Mouse (Mus musculus) T-helper 1 cell (primary cell): ENCODE data around the gene 6430548M08Rik.

Source experiments
- in situ Hi-C: fragments of 300-600 bp; cut with MboI, MseI; formaldehyde crosslinking; loops from one replicate; pipeline ENCODE4 v1.15.1; 2025; ENCODE audit warnings: high pct_unique_total_duplicates

Gene 6430548M08Rik

GRCm38 (mm10) chr8:120140769-120141168, 26.8 kb downstream of the 6430548M08Rik start:
- in situ Hi-C loops, result no loop called here

- in situ Hi-C loops, result no loop called here
These were observed 30.1 kb downstream of the 6430548M08Rik start for GRCm38 (mm10) chr8:120143911-120144651.

GRCm38 (mm10) chr8:120144652-120145301, 30.8 kb downstream of the 6430548M08Rik start:
- in situ Hi-C loops, result no loop called here

GRCm38 (mm10) chr8:120146051-120146450, 32.1 kb downstream of the 6430548M08Rik start:
- in situ Hi-C loops, result no loop called here

DNA sequence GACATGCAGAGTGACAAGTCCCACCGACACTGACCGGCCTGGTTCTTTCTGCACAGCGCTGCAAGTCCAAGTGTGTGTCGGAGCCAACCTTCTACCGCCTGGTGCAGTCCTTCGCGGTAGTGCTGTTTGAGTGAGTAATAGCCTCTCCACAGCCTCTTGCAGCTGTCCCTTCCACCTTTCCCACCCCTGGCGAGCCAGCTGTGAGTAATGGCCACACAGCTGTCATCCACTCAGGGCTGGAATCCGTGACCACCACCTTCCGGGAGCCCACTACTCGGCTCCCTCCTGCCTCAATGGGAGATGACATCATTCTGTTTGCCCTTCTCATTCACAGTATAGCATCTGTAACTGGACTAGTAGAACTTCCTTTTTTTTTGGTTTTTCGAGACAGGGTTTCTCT, 36.1 kb downstream of the 6430548M08Rik start:
- in situ Hi-C loops, result no loop called here

DNA sequence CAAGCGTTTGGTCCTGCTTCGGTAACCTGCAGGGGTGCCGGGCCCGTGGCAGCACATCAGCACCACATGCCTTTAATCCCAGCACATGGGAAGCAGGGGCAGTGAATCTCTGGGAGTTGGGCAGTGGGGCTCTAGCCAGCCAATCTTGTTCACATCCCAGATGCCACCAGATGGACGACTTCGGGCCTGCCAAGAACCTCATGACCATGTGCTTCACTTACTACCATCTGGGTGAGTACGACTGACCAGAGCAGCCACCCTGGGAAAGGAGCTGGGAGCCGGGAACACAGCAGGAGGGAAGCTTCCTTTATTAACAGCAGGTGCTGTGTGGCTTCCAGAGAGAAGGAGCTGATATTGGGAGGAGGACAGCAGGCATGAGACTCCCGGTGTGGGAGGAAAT, 37.2 kb downstream of the 6430548M08Rik start:
- in situ Hi-C loops, result no loop called here

GRCm38 (mm10) chr8:120152636-120153035, 38.7 kb downstream of the 6430548M08Rik start:
- in situ Hi-C loops, result no loop called here

DNA sequence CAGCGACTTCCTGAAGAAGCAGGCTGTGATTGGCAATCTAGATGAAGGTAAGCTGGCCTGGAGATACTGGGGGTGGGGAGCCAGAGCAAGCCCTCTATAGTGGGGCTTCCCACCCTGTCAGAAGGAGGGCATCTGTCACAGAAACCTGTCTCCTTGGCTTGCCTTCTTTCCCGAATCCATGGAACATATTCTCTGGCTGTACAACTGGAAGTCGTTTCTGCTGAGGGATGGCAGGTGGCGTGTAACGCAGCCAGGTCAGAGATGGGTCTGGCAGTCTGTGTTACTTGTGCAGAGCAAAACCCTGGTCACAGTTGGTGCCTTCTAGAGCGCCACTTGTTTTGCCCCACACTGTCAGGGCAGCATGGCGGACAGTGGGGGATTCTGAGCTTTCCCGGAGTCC, 46.4 kb downstream of the 6430548M08Rik start:
- in situ Hi-C loops, result no loop called here

DNA sequence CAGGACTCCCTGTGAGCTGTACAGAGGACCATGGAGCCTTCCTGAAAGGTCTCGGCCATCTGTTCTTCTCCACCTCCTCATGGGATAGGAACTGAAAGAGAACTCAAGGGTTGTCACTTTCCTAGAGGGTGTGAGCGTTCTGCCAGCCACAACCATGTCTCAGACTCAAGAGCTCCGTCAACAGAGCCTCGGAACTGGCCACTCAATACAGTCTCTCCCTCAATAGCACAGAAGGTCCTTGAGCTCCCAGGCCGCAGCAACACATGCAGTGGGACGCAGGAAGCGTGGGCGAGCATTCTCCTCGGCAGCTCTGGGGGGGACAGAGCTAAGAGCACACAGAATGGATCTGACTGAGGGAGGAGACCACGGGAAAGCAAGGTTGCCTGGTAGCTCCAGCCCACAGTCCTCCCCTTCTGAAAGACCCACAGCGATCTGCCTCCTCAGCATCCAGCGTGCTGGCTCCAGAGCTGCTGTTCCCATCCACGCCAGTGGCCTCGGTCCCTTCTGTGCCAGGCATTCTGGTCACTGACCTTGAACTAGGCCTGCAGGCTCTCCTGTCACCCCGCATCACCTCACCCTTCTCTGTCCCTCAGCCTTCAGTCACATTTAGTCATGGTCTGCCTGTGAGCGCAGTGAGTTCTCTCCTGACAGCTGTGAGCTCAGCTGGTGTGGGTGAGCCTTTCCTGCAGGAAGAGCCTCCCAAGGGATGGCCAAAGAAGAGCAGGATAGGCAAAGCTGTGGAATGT, 47.9 kb downstream of the 6430548M08Rik start:
- in situ Hi-C loops, result no loop called here

DNA sequence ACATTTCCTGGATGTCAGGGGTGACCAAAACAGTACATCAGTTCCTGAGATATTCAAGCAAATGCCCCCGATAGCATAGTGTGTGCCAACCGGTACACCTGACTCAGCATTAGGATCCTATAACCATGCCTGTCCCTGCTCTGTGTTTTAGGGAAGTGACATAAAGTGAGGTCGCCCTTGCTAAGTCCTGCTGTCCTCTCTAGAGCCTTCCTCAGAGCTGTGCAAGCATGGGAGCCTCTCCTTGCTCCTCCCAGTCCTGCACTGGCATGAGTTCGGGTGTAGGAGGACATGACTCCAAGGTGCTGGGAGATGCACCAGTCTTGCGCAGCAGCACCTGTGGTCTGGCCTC, 48.4 kb downstream of the 6430548M08Rik start:
- in situ Hi-C loops, result no loop called here

GRCm38 (mm10) chr8:120163376-120163775, 49.4 kb downstream of the 6430548M08Rik start:
- in situ Hi-C loops, result no loop called here

DNA sequence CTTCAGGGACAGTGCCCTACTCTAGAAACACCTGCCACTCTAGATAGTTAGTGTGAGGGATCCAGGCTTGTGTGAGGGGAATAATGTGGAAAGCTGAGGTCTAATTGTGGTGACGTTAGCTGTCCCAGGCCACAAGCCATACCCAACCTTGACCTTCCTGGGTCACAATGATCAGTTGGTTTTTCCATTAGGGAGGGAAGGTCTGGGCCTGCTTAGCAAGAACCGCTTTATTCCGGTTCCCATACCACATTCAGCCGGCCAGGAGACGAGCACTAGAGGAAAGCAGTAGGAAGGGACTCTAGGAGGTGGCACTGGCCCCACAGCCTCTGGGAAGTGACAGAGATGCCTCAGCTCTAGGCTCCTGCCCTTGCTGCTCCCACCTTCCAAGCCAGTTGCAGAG, 50.1 kb downstream of the 6430548M08Rik start:
- in situ Hi-C loops, result no loop called here

GRCm38 (mm10) chr8:120167136-120167535, 53.2 kb downstream of the 6430548M08Rik start:
- in situ Hi-C loops, result no loop called here

DNA sequence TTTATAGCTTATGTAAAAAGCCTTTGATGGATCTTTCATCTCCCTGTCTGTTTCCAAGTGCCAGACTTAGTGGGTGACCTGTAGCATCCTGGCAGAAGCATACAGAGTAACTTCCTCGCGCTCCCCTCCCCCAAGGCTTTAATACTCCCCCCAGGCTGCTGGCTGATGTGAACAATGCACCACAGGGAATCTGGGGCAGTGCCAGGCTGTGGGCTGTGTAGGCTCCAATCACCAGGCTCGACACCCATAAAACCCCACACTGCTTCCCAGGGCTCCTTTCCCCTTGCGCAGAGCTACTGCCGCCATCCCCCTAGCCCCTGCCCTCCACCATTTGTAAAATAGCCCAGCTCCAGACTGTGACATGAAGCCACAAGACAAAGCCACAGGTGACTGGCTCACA, 53.9 kb downstream of the 6430548M08Rik start:
- in situ Hi-C loops, result no loop called here

DNA sequence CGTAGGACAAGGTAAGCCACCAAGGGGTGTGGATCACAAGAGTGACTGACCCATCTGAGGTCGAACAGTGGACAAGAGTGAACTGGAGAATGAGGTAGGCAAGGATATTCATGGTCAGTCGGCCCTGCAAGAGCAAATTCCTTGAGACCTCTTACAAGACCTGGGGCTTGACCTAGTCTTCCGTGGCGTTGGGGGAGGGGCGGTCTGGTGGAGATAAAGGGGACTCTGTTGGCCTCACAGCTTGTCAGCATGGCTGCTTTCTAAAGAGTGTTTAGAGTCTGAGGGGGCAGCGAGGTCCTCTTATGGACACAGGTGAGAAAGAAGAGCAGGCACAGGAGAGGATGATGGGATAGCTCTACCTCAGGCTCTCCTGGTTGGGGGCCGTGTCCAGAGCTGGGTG, 55.2 kb downstream of the 6430548M08Rik start:
- in situ Hi-C loops, result no loop called here

- in situ Hi-C loops, result no loop called here
These were observed 59.2 kb downstream of the 6430548M08Rik start for GRCm38 (mm10) chr8:120173195-120173594.

GRCm38 (mm10) chr8:120174606-120175005, 60.7 kb downstream of the 6430548M08Rik start:
- in situ Hi-C loops, result no loop called here

DNA sequence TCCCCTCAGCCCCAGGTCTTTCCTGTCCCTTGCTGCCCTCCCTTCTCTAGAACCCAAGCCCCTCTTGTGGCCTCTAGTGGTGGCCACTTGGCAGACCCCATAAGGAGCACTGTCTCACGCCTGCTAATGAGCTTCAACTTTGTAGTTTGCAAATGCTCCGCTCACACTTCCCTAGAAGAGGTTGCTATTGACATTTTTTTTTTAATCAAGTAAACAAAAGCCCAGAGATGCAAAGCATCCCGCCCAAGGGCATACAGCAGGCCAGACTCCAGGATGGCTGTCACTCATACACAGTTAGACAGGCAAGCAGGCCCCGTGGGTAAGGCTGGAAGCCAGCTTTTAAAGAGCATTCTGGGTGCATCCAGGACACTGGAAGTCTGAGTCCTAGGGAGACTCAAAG, 62.7 kb downstream of the 6430548M08Rik start:
- in situ Hi-C loops, result no loop called here

- in situ Hi-C loops, result no loop called here
These were observed 63.6 kb downstream of the 6430548M08Rik start, which contains the start of gene Fam92b for GRCm38 (mm10) chr8:120177318-120178123. Fam92b (minus strand) TSS chr8:120177466.

DNA sequence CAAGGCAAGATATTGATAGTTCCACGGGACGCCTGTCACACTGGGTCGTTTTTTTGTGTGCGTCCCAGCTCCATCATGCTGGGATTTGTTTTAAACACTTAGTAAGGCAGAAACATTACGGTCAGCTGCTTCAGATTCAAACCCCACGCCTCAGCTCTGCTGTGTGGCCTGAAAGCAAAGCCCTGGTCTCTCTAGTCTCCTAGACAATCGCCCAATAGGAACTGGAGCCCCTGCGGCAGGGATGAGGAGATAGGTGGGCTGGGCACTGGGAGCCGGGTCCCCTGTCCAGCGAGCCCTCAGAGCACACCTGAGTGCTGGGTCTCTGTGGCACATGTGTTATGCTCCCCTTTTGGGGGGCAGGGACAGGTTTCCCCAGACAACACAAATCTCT, 64.2 kb downstream of the 6430548M08Rik start:
- in situ Hi-C loops, result no loop called here

DNA sequence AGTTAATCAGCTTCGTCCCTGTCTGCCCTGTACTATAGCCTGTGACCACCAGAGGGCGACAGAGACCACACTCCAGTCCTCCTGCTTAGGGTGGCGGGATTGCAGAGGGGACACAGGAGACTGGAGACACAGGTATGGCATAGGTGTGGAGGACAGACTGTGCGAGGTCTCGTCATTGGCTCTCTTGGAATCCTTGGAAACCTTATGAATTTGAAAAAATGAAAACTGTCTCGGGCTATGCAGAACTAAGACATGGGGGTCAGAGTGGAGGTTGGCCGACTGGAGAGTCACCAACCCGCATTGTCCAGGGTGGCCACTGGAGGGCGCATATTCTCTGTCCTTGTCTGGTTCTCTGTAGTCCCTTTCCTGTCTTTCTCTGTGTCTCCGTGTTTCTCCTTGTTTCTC, 65.1 kb downstream of the 6430548M08Rik start:
- in situ Hi-C loops, result no loop called here

GRCm38 (mm10) chr8:120180445-120180970, 66.6 kb downstream of the 6430548M08Rik start:
- in situ Hi-C loops, result no loop called here
